ENCODE assay signal across 11 mouse cellular contexts in the genomic region with DNA sequence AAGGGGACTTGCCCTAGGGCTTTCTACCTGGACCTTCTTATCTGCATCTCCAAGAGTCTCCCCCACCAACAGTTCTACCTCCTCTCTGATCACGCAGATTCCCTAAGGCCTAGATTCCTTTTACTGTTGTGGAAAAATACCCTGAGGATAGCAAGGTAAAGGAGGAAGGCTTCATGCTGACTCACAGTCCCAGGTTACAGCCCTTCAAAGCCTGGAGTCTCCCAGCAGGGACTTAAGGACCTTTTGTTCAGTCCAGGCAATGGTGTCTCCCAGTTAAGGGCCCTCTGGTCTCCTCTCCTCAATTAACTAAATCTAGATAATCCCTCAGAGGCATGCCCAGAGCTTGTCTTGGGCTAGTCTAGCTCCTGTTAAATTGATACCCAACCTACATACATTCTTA. TPM values are rescaled to one million over a fixed set of nuclear protein-coding genes. Genes with fewer than 3 reads are reported as not detected.
DNase-seq lines count a peak whose midpoint lies in the region; ATAC-seq and TF ChIP-seq lines count a peak whose summit lies in the region.
"Had no signal": no experiment of that assay in that cellular context is flagged by ENCODE, and none has a peak within 500 bp of the region (broad histone marks: within the 10 kb centered on the region; RNA-seq: fewer than 3 reads in every experiment).

No protein-coding gene starts in this region.

- no peak for ATAC-seq in heart, embryonic 14.5 days (ENCODE audit: insufficient number of reproducible peaks, insufficient read depth, low FRiP score, low read depth)
- no peak for ATAC-seq in hindbrain, postnatal 0 days
- no peak for ATAC-seq in midbrain, embryonic 15.5 days (replicated peaks)

- H3K27ac ChIP-seq in heart, embryonic 14.5 days (replicated peaks in 1 of 2; ENCODE audit: control insufficient read depth in 1 of 2, insufficient read depth in 1 of 2, low read depth in 2 of 2, low read length in 2 of 2): peak overlapping the region; percentile 63 to 84
- peak overlapping the region; percentile 87 for H3K27ac ChIP-seq in hindbrain, postnatal 0 days
- H3K27ac ChIP-seq in midbrain, embryonic 15.5 days: peak overlapping the region; percentile 97

- WGBS in heart, embryonic 14.5 days: 40% methylated on average over 1 of the region's 1 CpGs
- 44% methylated on average over 1 of the region's 1 CpGs for WGBS in hindbrain, postnatal 0 days
- WGBS in midbrain, embryonic 15.5 days: 25% methylated on average over 1 of the region's 1 CpGs

- no peaks in the 10 kb centered on the region for H3K36me3 ChIP-seq in heart, embryonic 14.5 days (ENCODE audit: control insufficient read depth, insufficient read depth, low read length)
- no peaks in the 10 kb centered on the region for H3K36me3 ChIP-seq in hindbrain, postnatal 0 days (ENCODE audit: insufficient read depth, low read length)
- H3K36me3 ChIP-seq in midbrain, embryonic 15.5 days (replicated peaks): no peaks in the 10 kb centered on the region

- intact Hi-C loops in left cerebral cortex, postnatal 10 days (cut with DNase I): no loop called here

- no peaks in the 10 kb centered on the region for H3K9me3 ChIP-seq in heart, embryonic 14.5 days (ENCODE audit: control insufficient read depth, low read length)
- H3K9me3 ChIP-seq in hindbrain, postnatal 0 days (ENCODE audit: low read length): no peaks in the 10 kb centered on the region
- no peaks in the 10 kb centered on the region for H3K9me3 ChIP-seq in midbrain, embryonic 15.5 days
- H3K9me3 ChIP-seq: megakaryocyte, embryonic 14.5 days had no signal

- no peak for TF ChIP-seq CTCF in hindbrain, postnatal 0 days (IDR thresholded peaks at IDR 0.05; ENCODE audit: low read depth)

- H3K4me1 ChIP-seq in heart, embryonic 14.5 days (ENCODE audit: control insufficient read depth in 2 of 2, insufficient read depth in 2 of 2, low read length in 2 of 2): peaks cover 9 to 20% of the 10 kb centered on the region in 2 experiments
- H3K4me1 ChIP-seq in hindbrain, postnatal 0 days (ENCODE audit: insufficient read depth, low read length): peaks cover 10% of the 10 kb centered on the region; the same call in 1 of the 2 replicates
- H3K4me1 ChIP-seq in midbrain, embryonic 15.5 days: peaks cover 20% of the 10 kb centered on the region

- H3K4me2 ChIP-seq in heart, embryonic 14.5 days (ENCODE audit: low read length): peak overlapping the region; percentile 67; the same call in 1 of the 2 replicates
- no peak overlapping the region for H3K4me2 ChIP-seq in hindbrain, postnatal 0 days (ENCODE audit: low read depth, low read length)
- peak overlapping the region; percentile 67 for H3K4me2 ChIP-seq in midbrain, embryonic 15.5 days

- H3K27me3 ChIP-seq in heart, embryonic 14.5 days (ENCODE audit: control insufficient read depth, insufficient read depth, low read length): no peaks in the 10 kb centered on the region
- no peaks in the 10 kb centered on the region for H3K27me3 ChIP-seq in hindbrain, postnatal 0 days (ENCODE audit: insufficient read depth, low read length)
- no peaks in the 10 kb centered on the region for H3K27me3 ChIP-seq in midbrain, embryonic 15.5 days (replicated peaks)
- H3K27me3 ChIP-seq: megakaryocyte, embryonic 14.5 days had no signal

- DNase-seq in heart, adult 18-20 months: no peak
- peak; percentile 72 for DNase-seq in ZHBTc4 (ENCODE audit: low read depth, low spot score)
- no peak for DNase-seq in hindbrain, postnatal 0 days (ENCODE audit: low spot score)
- no peak for DNase-seq in left cerebral cortex, postnatal 10 days (ENCODE audit: extremely low spot score in 1 of 2, low spot score in 2 of 2)
- no peak for DNase-seq in c-Kit-positive CD71-positive TER-119-positive erythroid progenitor cells, embryonic 14.5 days (ENCODE audit: low spot score)
- no peak for DNase-seq in layer of hippocampus, adult 9-11 months
- DNase-seq: cerebellum, adult 8-10 months had no signal

- no peak overlapping the region for H3K4me3 ChIP-seq in heart, embryonic 14.5 days (ENCODE audit: control insufficient read depth in 1 of 2, insufficient read depth in 1 of 2, low read depth in 1 of 2, low read length in 2 of 2)
- H3K4me3 ChIP-seq in hindbrain, postnatal 0 days (ENCODE audit: low read length): no peak overlapping the region
- H3K4me3 ChIP-seq in midbrain, embryonic 15.5 days: peak overlapping the region; percentile 40; the same call in 1 of the 2 replicates

- no peak overlapping the region for H3K9ac ChIP-seq in heart, embryonic 14.5 days (ENCODE audit: low read length)
- no peak overlapping the region for H3K9ac ChIP-seq in hindbrain, postnatal 0 days (replicated peaks; ENCODE audit: low read length)
- H3K9ac ChIP-seq in midbrain, embryonic 15.5 days: 0 out of 2 replicates have a peak overlapping the region, but pooled peaks have one; percentile 55

RNA-seq across cellular contexts. Expression of gene Rbp7, which starts 8.5 kb away (rescaled TPM):
- polyA plus RNA-seq in heart, embryonic 14.5 days (2014; fragmentation: Nextera tagmentation; extraction: Ambion mirVana): 7.6 and 8.6 TPM in 2 replicates
- total RNA-seq in heart, adult 18-20 months (2021): 10 to 100 TPM; 63.9 to 85.7 TPM
- not detected in 2 replicates for total RNA-seq in hindbrain, postnatal 0 days (2014; rRNA removed)
- 0.34 TPM in 1 of 2 replicates, not detected in the other for polyA plus RNA-seq in hindbrain, postnatal 0 days (2015; fragmentation: Nextera tagmentation; extraction: Ambion mirVana)
- 0.99 TPM in 1 of 2 replicates, not detected in the other for polyA plus RNA-seq in midbrain, embryonic 15.5 days (2015; fragmentation: Nextera tagmentation; extraction: Ambion mirVana)
- total RNA-seq in left cerebral cortex, postnatal 10 days (2021): under 1 TPM in 1 of 2 experiments, not detected in 1; 0.63 TPM

RNA-seq across cellular contexts. Expression of gene Ube4b, which starts 19.8 kb away (rescaled TPM):
- 29.6 and 30.3 TPM in 2 replicates for polyA plus RNA-seq in heart, embryonic 14.5 days (2014; fragmentation: Nextera tagmentation; extraction: Ambion mirVana)
- 10 to 100 TPM; 41.7 to 45.5 TPM for total RNA-seq in heart, adult 18-20 months (2021)
- total RNA-seq in hindbrain, postnatal 0 days (2014; rRNA removed): 81.6 and 117 TPM in 2 replicates
- 44.3 and 48.1 TPM in 2 replicates for polyA plus RNA-seq in hindbrain, postnatal 0 days (2015; fragmentation: Nextera tagmentation; extraction: Ambion mirVana)
- 58.7 and 64.5 TPM in 2 replicates for polyA plus RNA-seq in midbrain, embryonic 15.5 days (2015; fragmentation: Nextera tagmentation; extraction: Ambion mirVana)
- 100 to 1,000 TPM; 104 to 119 TPM for total RNA-seq in left cerebral cortex, postnatal 10 days (2021)

RNA-seq across cellular contexts. Expression of gene Tmem274, which starts 30.9 kb away (rescaled TPM):
- 0.47 TPM in 1 of 2 replicates, not detected in the other for polyA plus RNA-seq in heart, embryonic 14.5 days (2014; fragmentation: Nextera tagmentation; extraction: Ambion mirVana)
- not detected for total RNA-seq in heart, adult 18-20 months (2021)
- total RNA-seq in hindbrain, postnatal 0 days (2014; rRNA removed): not detected in 2 replicates
- not detected in 2 replicates for polyA plus RNA-seq in hindbrain, postnatal 0 days (2015; fragmentation: Nextera tagmentation; extraction: Ambion mirVana)
- not detected in 2 replicates for polyA plus RNA-seq in midbrain, embryonic 15.5 days (2015; fragmentation: Nextera tagmentation; extraction: Ambion mirVana)
- total RNA-seq in left cerebral cortex, postnatal 10 days (2021): not detected
- total RNA-seq: heart, postnatal 10 days had no signal

RNA-seq across cellular contexts. Expression of gene Nmnat1, which starts 38.7 kb away (rescaled TPM):
- 13.4 and 14.8 TPM in 2 replicates for polyA plus RNA-seq in heart, embryonic 14.5 days (2014; fragmentation: Nextera tagmentation; extraction: Ambion mirVana)
- 10 to 100 TPM; 35.4 to 36.0 TPM for total RNA-seq in heart, adult 18-20 months (2021)
- 8.4 and 9.9 TPM in 2 replicates for total RNA-seq in hindbrain, postnatal 0 days (2014; rRNA removed)
- polyA plus RNA-seq in hindbrain, postnatal 0 days (2015; fragmentation: Nextera tagmentation; extraction: Ambion mirVana): 7.1 and 7.8 TPM in 2 replicates
- polyA plus RNA-seq in midbrain, embryonic 15.5 days (2015; fragmentation: Nextera tagmentation; extraction: Ambion mirVana): 7.2 and 7.9 TPM in 2 replicates
- 1 to 10 TPM; 6.1 to 7.7 TPM for total RNA-seq in left cerebral cortex, postnatal 10 days (2021)

RNA-seq across cellular contexts. Expression of gene Lzic, which starts 38.7 kb away (rescaled TPM):
- polyA plus RNA-seq in heart, embryonic 14.5 days (2014; fragmentation: Nextera tagmentation; extraction: Ambion mirVana): 32.1 and 39.8 TPM in 2 replicates
- 10 to 100 TPM; 62.5 to 77.5 TPM for total RNA-seq in heart, adult 18-20 months (2021)
- 32.2 and 33.5 TPM in 2 replicates for total RNA-seq in hindbrain, postnatal 0 days (2014; rRNA removed)
- 33.5 and 34.8 TPM in 2 replicates for polyA plus RNA-seq in hindbrain, postnatal 0 days (2015; fragmentation: Nextera tagmentation; extraction: Ambion mirVana)
- 36.6 and 39.9 TPM in 2 replicates for polyA plus RNA-seq in midbrain, embryonic 15.5 days (2015; fragmentation: Nextera tagmentation; extraction: Ambion mirVana)
- total RNA-seq in left cerebral cortex, postnatal 10 days (2021): 10 to 100 TPM; 36.1 to 37.6 TPM

Comparison
In these comparisons a context has a peak if more than half of its experiments do, and no peak if none do; other contexts are left out.
1. RNA of gene Rbp7, which starts 8.5 kb away (total RNA-seq): 63.9 to 85.7 TPM in heart, adult 18-20 months; 0.63 TPM in left cerebral cortex, postnatal 10 days and not detected in hindbrain, postnatal 0 days; every median in the first group is over 10 times any median in the second.
2. Peak in every context shown above with its lines, with median percentiles within 50 percentile points of each other: H3K27ac ChIP-seq.